Mouse (Mus musculus) cerebellum, adult 11 months (tissue): ENCODE data around the gene Cryba2.

Experiments used
- DNase-seq: peaks from one replicate; pipeline ENCODE4 v3.0.0; 2022

Gene Cryba2

DNA sequence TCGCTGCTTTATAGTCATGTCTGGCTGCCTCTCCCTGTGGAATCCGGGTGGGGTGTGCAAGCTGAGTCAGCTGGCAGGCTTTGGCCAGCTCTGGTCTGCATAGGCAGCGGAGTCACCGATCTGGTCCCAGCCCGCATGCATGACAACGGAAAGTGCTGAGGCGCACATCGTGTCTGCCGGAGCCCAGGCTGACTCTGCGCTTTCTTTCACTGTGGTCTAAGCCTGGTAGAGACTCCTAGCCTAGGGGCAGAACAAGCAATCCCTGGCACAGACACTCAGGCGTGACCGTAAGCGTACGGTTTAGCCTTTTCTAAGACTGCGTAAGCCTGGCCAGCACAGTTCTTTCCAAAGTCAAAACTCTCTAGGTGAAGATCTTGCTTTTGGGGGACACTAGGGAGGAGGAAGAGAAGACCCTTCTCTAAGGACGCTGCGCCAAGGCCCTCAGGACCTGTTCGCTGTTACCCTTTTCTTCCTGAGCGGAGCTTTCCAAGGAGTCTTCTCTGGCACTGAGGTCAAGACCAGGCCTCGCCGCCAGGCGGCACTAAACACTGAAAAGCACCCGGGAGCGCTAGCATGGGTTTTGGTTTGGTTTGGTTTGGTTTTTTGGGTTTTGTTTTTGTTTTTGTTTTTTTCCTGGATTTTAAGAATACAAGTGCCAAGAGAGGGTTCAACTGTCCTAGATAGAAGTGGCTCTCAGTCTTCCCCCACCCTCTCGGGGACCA, at the start of gene Cryba2:
Gene Cryba2, minus strand, starts transcription at position 10 of the 722 bp plus-strand sequence.
- DNase-seq = peak; percentile 40

DNA sequence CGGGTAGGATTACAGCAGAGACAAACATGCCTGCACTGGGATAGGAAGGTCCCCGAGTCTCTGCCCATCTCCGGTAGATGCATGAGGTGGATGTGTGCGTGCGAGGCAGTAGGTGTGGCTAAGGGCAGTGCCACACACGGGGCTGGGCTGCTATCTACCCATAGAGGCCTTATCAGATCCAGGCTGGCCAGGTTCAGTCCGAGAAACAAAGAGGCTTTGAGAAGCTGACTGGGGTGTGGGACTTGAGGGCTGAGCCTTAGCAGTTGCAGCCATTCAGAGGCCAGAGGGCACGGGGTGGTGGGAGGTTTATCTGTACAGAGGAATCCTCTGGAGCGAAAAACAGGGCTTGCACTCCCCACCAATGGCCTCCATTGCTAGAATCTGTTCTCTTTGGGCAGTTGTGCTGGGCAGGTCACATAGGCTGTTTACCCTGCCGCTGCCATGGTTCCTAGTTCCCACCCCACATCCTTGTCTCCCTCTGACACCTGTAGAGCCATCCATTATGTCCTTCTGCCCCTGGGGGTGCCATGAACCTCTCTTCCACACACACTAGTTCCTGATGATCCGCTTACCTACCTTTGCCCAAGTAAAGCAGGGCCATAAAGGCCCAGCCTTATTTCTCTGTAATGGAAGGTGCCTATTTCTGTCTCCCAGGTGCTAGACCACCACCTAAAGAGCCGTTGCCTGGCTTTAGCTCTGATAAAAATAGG, 48.9 kb upstream of the Cryba2 start:
- DNase-seq = no peak

DNA sequence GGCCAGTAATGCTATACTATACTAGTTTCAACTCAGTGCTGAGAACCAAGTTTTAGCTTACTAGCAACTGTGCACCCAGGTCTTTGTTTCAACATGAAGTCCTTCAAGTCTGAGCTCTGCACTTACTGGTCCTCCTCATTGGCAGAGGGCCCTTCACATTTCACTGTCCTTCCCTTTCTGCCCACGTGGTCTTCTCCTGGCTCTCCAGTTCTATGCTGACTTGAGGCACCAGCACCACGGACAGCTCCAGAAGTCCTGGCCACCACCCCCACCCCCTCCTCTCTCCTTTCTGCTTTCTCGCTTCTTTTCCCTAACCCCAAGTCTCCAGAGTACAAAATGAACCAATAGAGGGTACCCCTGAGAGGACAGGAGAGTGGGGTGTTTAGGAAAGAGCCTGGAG, 46.8 kb upstream of the Cryba2 start:
- no peak for DNase-seq

DNA sequence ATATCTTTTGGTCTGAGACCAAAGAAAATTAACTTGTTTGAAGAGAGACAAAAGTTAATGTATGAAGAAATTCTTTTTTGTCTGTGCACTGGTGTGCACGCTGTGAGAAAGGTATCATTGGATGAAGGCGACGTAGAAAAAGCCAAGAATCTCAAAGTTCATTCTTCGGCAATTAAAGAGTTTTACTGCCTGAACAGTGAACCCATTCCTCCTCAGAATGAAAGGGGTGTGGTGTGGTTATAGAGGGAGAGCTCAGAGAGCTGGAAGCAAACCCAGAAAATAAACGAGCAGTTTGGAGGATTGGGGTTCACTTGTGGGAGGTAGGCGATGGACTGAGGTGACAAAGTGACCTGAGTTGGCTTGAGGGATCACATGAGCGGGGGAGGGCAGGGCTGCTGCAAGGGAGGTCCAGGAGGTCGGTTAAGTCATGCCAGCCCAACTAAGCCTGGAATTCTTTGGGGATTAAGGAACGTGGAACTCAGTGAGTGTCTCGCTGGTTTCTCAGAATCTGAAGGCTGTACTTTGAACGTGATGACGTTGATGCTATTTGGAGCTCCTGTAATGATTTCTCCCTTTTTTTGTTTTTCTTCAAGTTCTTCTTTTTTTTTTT, 43.4 kb upstream of the Cryba2 start:
- no peak for DNase-seq

DNA sequence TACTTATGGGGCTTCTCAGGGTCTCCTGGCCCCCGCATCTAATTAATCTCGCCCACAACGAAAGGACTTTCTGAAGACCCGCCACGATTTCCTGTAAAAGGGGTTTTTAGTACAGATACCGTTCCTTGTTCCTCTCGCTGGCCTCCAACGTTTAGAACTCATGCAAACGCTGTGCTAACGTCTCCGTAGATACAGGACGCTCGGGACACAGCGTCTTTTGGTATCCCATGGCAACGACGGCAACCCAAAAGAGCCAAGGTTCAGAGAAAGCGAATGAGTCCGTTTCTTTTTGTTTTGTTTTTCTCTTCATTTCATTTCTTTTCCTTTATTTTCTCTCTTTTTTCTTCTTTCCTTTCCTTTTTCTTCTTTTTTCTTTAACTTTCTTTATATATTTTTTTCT, 42.5 kb upstream of the Cryba2 start, which contains the start of gene Cfap65:
Gene Cfap65, minus strand, starts transcription at position 198 of the 400 bp plus-strand sequence.
- no peak for DNase-seq

DNA sequence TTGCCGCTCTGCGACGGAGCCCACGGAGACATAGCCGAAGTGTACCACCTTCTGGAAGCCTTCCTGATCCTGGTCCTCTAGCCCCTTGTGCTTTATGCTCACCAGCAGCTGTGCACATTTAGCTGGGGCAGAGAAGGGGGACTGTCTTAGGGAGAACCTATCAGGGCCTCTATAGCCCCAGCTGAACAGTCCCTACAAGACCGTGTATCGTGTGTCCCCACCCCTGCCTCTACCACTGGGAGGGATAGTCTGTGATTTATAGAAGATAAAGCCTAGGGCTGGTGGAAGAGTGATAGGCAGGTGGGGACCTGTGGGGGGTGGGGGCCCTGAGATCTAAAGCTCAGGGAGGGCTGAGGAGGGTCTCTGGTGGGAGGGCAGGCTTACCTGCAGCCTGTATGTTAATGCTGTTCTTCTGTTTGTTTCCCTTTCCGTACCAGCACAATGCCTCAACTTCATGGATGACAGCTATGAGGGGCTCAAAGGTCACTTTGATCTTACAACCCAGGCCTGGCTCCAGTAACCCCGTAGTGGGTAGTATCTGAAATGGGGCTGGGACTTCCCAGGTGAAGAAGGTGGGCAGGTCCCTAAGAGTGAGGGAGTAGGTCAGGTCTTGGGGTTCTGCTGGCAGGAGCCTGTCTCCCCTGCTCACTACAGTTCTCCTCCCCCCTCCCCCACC, 34.8 kb upstream of the Cryba2 start:
- DNase-seq = no peak

DNA sequence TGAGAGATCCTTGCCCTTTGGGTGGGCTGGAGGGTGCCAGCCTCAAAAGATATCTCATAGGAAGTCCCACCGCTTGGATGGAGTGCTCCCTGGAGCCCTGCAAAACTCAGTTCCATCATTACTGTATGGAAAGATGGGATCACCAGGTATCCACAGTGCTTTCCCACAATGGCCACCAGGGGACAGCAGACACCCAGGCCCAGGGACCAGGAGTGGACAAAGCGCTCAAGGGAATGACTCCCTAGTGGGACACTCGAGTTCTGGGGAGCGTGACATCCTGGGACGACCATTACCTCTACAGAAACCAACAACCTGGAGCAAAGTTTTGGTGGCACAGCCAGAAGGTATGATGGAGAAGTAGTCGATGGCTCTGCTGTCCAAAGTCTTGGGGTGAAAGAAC, 33.8 kb upstream of the Cryba2 start:
- DNase-seq = no peak

DNA sequence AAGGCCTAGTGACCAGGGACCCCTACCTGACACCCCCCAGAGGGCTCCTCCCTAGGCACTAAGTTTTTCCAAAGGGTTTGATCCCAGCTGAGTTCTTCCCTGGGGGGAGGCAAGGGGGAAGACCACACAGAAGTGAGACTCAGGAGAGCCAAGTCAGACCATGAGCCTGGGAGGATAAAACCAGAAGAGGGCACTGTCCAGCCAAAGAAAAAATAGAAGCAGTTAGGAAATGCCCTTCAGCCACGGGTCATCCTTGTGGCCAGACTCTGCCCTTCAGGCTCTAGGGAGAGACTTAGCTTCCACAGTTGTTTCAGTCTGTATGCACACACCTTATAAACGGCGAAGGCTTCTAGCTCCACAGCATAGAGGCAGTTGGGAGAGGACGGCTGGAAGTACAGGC, 31.5 kb upstream of the Cryba2 start:
- no peak for DNase-seq

DNA sequence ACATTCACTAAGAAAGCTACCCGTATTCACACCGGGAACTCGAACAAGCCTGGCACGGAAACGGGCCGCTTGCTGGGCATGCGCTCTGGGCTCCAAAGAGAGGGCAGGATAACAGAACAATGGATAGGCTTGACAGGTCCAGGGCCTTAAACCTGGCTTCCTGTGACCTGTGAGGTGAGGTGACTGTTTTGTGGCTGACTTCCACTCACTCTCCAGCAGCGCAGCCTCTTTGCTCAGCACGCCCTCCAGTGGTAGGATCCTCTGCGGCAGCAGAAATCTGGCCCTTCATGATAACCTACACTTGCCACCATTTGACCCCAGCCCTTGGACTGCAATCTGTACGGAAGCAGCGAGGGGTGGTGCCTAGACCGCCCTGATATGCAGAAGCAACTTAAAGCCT, 22.8 kb upstream of the Cryba2 start:
- DNase-seq = no peak

DNA sequence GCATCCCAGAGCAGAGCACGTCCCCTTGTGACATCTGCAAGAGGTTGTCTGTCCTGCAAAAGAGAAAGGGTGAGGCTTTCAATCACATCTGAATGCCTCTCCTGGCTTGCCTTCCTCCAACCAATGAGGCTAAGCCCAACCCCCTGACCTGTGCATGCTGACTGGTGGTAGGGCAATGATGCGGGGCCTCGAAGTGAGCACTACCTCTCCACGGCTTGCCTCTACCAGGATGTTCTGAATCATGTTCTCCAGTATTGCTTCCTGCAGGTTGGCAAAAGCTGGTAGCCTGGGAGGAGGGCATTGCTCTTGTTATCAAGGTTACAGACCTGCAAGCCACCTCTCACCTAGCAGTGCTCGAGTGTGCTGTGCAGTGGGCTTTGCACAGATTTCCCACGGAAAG, 9.2 kb upstream of the Cryba2 start:
- no peak for DNase-seq

DNA sequence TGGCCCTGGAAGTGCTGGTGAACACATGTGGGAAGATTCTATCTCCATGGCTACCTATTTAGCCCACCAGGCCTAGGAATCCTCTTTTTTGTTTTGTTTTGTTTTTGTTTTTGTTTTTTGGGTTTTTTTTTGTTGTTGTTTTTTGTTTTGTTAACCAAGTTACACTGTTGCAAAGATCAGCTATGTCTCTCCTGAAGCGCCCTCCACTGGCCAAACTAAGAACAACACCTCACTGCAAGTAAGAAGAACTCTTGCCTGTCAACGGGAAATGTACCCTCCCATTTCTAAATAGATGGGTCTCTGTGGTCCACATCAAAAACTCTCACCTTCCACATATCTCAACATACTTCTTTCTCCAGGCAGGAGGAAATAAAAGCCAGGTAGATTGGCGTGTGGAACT, 8.7 kb upstream of the Cryba2 start:
- peak; percentile 54 for DNase-seq

DNA sequence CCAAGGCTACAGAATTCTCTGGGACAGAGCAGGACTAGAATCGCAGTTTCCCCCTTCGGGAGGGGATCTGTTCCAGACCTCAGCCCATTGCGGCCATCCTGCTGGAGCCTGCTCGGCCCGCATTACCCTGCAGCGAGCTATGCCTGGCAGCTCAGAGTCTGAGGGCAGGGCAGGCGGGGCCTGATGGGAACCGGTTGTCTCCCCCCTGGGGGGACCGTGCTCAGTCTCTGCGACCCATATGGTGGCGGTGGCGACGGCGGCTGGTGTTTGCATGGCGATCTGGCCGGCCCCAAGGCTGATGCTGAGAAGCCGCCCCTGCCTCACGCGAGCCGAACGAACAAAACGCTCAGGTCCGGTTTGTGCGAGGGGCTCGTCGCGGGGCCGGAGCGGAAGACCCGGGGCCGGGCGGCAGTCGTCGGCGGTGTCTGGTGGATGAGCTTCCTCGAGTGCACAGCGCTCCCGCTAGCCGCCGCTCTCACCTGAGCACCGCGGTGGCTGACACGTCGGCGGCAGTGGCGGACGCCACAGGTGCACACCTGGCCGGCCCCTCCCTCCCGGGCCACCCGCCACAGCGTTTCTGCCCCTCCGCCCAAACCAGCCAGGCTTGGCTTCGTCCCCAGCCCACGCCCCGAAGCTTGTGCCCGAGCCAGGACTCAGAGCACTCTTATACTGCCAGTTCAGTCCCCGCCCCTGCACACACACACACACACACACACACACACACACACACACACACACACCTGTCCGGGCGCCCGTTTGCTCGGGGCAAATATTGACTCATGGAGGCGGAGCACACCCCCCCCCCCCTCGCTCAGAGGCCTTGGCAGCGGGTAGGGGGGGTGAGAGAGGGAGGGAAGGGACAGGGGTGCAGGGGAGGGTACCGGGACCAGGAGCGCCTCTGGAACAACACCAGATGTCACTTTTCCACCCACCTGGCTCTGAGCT, 7.7 kb upstream of the Cryba2 start:
- DNase-seq = no peak

DNA sequence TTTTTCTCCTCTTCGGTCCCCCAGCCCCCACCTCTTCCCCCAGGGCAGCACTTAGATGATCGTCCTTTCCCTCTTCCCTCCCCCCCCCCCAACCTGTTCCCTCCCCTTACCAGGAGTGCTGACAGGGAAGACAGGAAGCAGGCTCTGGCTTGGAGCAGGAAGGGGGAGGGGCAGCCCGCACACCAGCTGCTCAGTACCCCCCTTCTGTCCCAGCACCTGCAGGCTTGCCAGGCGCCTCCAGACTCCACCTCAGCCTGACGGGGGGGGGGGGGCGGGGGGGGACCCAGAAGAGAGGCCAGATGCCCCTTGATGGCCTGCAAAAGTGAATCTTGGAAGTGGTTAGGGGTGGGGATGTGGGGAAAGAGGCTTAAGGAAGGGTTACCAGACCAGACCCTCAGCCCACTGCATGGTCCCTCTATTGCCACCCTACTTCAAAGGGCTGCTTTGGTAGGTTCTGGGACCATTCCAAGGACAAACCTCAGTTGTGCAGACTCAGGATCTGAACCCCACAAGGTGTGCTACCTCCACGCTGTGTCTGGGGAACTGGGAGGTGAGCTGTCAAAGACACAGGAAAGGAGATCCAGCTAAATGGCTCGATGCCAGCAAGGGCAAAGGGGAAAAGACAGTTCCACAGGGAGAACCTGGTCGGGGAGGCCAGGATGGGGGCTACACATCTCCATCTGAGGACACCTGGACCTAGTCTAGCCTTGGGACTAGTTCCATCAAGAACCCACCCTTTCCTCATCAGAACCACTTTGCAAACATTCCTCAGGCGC, 5.9 kb upstream of the Cryba2 start:
- no peak for DNase-seq

DNA sequence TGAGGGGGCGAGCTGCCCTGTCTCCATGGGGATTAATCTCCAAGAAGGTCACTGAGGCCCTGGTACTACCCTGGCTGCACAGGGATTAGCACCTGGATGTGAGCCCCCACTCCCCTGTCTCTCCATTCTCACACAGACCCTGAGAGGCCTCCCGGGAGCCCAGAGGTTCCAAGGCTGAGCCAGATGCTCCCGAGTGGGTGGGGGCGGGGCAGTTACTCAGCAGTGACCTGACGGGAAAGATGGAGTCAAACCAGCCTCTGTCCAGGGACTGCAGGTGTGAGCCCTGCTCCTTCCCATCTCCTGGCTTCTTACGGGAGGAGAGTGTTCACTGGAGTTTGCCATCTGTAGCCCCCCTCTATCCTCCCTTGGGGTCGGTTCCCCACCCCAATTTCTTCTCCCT, 5.0 kb upstream of the Cryba2 start:
- no peak for DNase-seq

DNA sequence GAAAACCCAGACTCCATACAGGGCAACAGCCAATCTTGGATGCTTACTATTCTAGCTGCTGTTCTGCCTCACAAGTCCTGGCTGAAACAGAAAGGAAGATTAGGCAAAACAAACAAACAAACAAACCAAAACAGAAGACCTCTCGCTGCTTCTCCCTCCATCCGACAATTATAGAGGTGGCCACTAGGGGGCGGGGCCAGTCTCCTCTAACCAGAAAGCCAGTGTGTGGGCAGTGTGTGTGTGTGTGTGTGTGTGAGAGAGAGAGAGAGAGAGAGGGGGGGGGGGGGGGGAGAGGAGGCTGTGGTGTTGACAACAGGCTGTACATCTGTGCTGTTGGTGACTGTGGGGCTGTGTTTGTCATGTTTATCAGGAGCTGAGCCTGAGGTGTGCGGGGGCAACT, 2.0 kb upstream of the Cryba2 start:
- peak; percentile 54 for DNase-seq

DNA sequence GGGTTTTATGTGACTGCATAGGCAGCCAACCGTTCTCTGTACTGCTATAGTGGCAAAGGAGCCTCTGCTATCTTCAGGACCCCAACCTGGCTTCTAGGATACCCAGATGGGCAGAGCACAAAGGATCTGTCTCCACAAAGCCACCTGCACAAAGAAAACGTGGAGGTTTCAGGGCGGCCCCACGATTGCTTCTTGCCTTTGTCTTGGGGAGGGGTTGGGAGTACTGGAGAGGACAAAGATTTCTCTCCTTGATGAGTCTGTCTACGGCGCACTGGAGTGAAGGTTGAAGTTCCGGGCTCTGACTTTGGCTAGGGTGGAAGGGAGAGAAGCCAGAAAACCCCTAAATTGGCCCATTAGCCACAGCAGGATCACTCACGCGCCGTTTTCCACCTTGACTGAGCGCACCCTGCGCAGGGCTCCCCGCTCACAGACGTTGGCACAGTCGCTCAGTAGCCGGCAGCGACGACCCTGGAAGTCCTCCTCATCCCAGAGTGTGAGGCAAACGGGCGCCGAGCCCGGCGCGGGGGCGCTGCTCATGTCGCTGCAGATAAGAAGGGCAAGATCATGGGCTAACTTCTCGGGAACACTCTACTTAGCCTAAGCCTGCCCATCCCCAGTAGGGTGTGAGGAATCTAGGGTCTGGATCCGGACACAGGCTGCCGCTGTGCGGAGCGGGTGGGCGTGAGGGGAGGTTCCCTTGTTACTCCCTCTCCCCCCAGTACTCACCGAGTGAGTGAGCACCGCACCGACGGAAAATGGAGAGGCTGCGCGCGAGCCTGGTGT, 401 bp downstream of the Cryba2 start:
- no peak for DNase-seq

DNA sequence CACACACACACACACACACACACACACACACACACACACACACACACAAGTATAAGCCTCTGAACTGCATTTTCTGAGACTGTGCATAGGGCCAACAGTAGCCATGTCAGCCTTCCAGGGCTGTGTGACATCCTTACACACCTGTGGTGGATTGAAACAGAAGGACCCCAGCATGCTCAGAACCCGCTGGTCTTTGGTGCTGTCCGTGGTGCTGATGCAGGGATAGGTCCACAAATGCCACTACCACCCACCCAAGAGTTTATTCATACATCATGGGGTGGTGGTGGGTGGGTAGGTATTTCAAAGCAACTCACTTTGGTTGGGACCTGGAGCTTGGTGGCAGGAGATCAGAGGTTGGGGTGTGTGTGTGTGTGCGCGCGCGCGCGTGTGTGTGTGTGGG, 1.4 kb downstream of the Cryba2 start:
- DNase-seq = no peak

DNA sequence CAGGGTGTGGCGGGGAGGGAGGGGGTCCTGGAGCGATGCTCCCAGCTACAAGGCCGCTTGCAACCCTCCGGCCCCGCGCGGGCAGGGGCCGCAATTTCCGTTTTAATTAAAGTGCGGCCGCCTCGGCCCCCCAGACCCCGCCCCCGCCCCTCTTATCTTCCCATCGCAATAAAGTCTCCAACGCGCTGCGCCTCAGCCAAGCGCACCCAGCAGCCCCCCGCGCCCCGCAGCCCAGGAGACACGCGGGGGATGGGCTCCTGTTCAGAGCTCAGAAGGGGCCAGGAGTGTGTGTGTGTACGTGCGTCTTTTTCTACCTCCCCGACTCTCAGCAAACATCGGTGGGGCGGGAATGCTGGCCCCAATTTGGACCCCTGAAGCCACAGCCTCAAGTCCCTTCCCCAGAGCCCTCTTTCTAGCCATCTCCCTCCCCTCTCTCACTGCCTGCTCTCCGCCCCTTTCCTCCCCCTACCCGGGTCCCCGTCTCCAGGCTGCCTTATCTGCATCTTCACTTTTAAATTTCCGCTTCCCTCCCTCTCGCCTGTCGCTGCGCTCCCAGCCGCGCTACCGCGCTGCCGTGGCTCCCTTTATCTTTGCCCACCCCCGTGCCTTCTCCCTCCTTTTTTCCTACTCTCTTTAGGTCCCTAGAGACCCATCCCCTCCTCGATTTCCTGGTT, 7.4 kb downstream of the Cryba2 start, which contains the start of gene Fev:
Gene Fev, minus strand, starts transcription at position 51 of the 674 bp plus-strand sequence.
- no peak for DNase-seq

DNA sequence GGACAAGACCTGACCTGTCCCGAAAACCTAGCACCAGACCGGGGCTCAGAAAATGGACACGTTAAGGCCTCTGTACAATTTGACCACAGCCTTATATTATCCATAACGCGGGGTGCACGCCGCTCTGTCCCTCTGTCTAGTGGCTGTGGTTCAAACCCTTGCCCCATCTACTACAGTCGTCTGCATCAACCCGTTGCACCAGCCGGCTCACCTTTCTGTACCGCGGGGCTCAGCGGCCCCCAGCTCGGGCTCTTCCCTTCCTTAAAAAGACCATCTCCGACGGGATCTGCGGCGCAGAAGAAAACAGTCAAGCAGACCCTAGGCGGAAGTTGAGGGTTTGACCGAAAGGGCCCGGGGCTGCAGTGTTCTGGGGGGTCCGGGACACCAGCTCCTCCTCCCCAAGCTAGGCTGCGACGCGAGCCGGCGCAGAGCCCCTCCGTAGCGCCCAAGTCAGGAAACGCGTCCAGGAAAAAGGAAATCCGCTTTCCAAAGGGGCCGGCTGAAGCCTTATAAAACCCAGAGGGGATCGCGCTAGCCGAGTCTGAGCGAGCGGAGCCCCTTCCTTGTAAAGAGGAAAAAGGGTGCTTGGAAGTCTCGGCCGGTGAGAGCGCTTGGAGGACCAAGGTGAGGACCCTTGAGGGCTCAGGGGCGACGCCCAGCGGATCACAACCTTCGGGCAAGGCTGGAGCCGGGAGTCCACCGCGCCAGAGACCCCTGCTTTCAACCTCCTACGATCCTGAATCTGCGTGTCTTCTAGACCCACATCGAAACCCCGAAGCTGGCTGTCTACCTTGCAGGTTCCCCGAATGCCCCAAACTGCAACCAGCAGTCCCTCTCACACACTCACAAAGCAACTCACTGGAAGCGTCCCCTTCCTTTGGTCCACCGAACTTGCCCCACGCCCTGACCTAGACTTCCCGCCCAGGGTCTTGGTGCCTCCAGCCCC, 8.5 kb downstream of the Cryba2 start:
- no peak for DNase-seq
